13 mouse cellular contexts compared by ENCODE assay signal in the genomic region with DNA sequence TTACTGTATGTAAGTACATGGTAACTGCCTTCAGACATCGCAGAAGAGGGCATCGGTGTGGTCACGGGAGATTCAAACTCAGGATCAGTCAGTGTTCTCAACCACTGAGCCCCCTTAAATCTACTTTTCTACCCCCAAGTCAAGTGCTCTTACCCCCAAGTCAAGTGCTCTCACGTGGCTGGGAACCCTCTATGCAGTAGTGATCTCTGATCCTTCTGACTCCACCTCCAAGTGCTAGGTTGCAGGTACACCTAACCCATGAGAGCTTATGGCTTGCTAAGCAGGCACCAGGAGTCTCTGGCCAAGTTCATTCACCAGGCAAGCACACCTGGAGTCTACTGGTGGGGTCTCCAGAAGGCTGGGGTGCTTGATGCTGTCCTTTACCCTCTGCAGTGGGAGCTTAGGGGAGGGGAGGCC. TPM values are rescaled to one million over a fixed set of nuclear protein-coding genes. Genes with fewer than 3 reads are reported as not detected.
DNase-seq lines count a peak whose midpoint lies in the region; ATAC-seq and TF ChIP-seq lines count a peak whose summit lies in the region.
"Had no signal": no experiment of that assay in that cellular context is flagged by ENCODE, and none has a peak within 500 bp of the region (broad histone marks: within the 10 kb centered on the region; RNA-seq: fewer than 3 reads in every experiment).

No protein-coding gene starts in this region.

- ATAC-seq in hindbrain, embryonic 13.5 days (ENCODE audit: low FRiP score): no peak
- no peak for ATAC-seq in hindbrain, embryonic 16.5 days

- H3K4me2 ChIP-seq in hindbrain, embryonic 13.5 days: no peak overlapping the region
- H3K4me2 ChIP-seq in hindbrain, embryonic 16.5 days (ENCODE audit: low read length): no peak overlapping the region

- H3ac ChIP-seq in C2C12 (ENCODE audit: control insufficient read depth, insufficient read length, low read depth): peak overlapping the region; percentile 71

- intact Hi-C loops in left cerebral cortex, postnatal 10 days (cut with DNase I): loop anchor here (5.0 kb wide), 1 partner anchor 92 kb away; no protein-coding TSS in a partner anchor

- no peaks in the 10 kb centered on the region for H3K9me3 ChIP-seq in hindbrain, embryonic 13.5 days
- no peaks in the 10 kb centered on the region for H3K9me3 ChIP-seq in hindbrain, embryonic 16.5 days (ENCODE audit: control insufficient read depth, low read length)
- H3K9me3 ChIP-seq: embryonic facial prominence, embryonic 13.5 days had no signal

- H3K4me3 ChIP-seq in hindbrain, embryonic 13.5 days: peak overlapping the region; percentile 80; the same call in 1 of the 2 replicates
- no peak overlapping the region for H3K4me3 ChIP-seq in hindbrain, embryonic 16.5 days (ENCODE audit: low read length)
- H3K4me3 ChIP-seq in C2C12 (ENCODE audit: insufficient read depth, poor library complexity, severe bottlenecking): no peak overlapping the region

- 36% methylated on average over 4 of the region's 4 CpGs for WGBS in hindbrain, embryonic 13.5 days
- WGBS in hindbrain, embryonic 16.5 days: 43% methylated on average over 4 of the region's 4 CpGs

- no peak overlapping the region; the same call in 1 of the 2 replicates for H3K9ac ChIP-seq in hindbrain, embryonic 13.5 days
- H3K9ac ChIP-seq in hindbrain, embryonic 16.5 days (ENCODE audit: low read depth, low read length): no peak overlapping the region

- peaks cover 23% of the 10 kb centered on the region for H3K36me3 ChIP-seq in hindbrain, embryonic 13.5 days
- H3K36me3 ChIP-seq in hindbrain, embryonic 16.5 days (ENCODE audit: control insufficient read depth, insufficient read depth, low read length): peaks cover 6% of the 10 kb centered on the region
- H3K36me3 ChIP-seq in C2C12 (ENCODE audit: control insufficient read depth, insufficient read depth): peaks cover 28% of the 10 kb centered on the region

- peak; percentile 32 for DNase-seq in embryo, embryonic 11 days
- DNase-seq in liver: peak; percentile 53
- DNase-seq in urinary bladder, postnatal 14 days (ENCODE audit: low spot score): no peak
- no peak for DNase-seq in left cerebral cortex, postnatal 10 days (ENCODE audit: extremely low spot score in 1 of 2, low spot score in 2 of 2)
- DNase-seq in gastrocnemius, postnatal 4 days (ENCODE audit: low spot score in 2 of 2): no peak
- DNase-seq: gastrocnemius, postnatal 36 days; right cerebral cortex, postnatal 14 days had no signal

- TF ChIP-seq CTCF in C2C12 (IDR thresholded peaks at IDR 0.05; ENCODE audit: control insufficient read depth, insufficient read depth, insufficient read length): no peak

- H3K79me3 ChIP-seq in C2C12 (ENCODE audit: low read depth): peaks cover 22% of the 10 kb centered on the region

- 0 out of 2 replicates have a peak overlapping the region, but pooled peaks have one; percentile 92 for H3K27ac ChIP-seq in hindbrain, embryonic 13.5 days
- H3K27ac ChIP-seq in hindbrain, embryonic 16.5 days (ENCODE audit: low read depth, low read length): no peak overlapping the region

- H3K4me1 ChIP-seq in hindbrain, embryonic 13.5 days (replicated peaks): peaks cover 16% of the 10 kb centered on the region
- H3K4me1 ChIP-seq in hindbrain, embryonic 16.5 days (ENCODE audit: control insufficient read depth, insufficient read depth, low read depth, low read length): peaks cover 11% of the 10 kb centered on the region

- H3K27me3 ChIP-seq in hindbrain, embryonic 13.5 days: peaks cover 1% of the 10 kb centered on the region; the same call in 1 of the 2 replicates
- H3K27me3 ChIP-seq in hindbrain, embryonic 16.5 days (replicated peaks; ENCODE audit: control insufficient read depth, insufficient read depth, low read length): no peaks in the 10 kb centered on the region
- H3K27me3 ChIP-seq in C2C12 (ENCODE audit: control insufficient read depth, insufficient read depth, insufficient read length): no peaks in the 10 kb centered on the region
- H3K27me3 ChIP-seq: embryonic facial prominence, embryonic 13.5 days had no signal

- peaks cover 30% of the 10 kb centered on the region for H3K79me2 ChIP-seq in C2C12 (ENCODE audit: control insufficient read depth, insufficient read depth)

TF ChIP-seq in C2C12, 6 proteins besides CTCF, POLR2A, EP300 and RAD21:
- TF ChIP-seq MYOG (IDR thresholded peaks at IDR 0.05; ENCODE audit: control insufficient read depth, extremely low read depth, insufficient read length) (no peak), FOSL1 (IDR thresholded peaks at IDR 0.05; ENCODE audit: insufficient read depth, low read length, poor library complexity, severe bottlenecking) (no peak), MYOD1 (IDR thresholded peaks at IDR 0.05; ENCODE audit: control insufficient read depth, insufficient read length, low read depth) (no peak)
TF ChIP-seq in C2C12: peak in this region for 0.

RNA-seq across cellular contexts. Expression of a gene that starts 9.5 kb away (rescaled TPM):
- polyA plus RNA-seq in hindbrain, embryonic 13.5 days (2015; fragmentation: Nextera tagmentation; extraction: Ambion mirVana): 0.26 and 0.32 TPM in 2 replicates
- polyA plus RNA-seq in hindbrain, embryonic 16.5 days (2015; fragmentation: Nextera tagmentation; extraction: Ambion mirVana): 0.45 and 0.74 TPM in 2 replicates
- polyA plus RNA-seq in C2C12 (2012; fragmentation: generic; extraction: Trizol): 22.6 TPM
- total RNA-seq in left cerebral cortex, postnatal 10 days (2021): 1 to 10 TPM; 1.2 to 2.0 TPM
- 1 to 10 TPM; 3.7 to 4.0 TPM for total RNA-seq in gastrocnemius, postnatal 4 days (2021)

RNA-seq across cellular contexts. Expression of a gene that starts 18.5 kb away (rescaled TPM):
- polyA plus RNA-seq in hindbrain, embryonic 13.5 days (2015; fragmentation: Nextera tagmentation; extraction: Ambion mirVana): 30.6 and 31.5 TPM in 2 replicates
- polyA plus RNA-seq in hindbrain, embryonic 16.5 days (2015; fragmentation: Nextera tagmentation; extraction: Ambion mirVana): 41.7 and 42.1 TPM in 2 replicates
- 11.7 TPM for polyA plus RNA-seq in C2C12 (2012; fragmentation: generic; extraction: Trizol)
- 10 to 100 TPM; 23.8 to 27.3 TPM for total RNA-seq in left cerebral cortex, postnatal 10 days (2021)
- 10 to 100 TPM; 10.8 to 10.9 TPM for total RNA-seq in gastrocnemius, postnatal 4 days (2021)

RNA-seq across cellular contexts. Expression of a gene that starts 20.2 kb away (rescaled TPM):
- not detected in 2 replicates for polyA plus RNA-seq in hindbrain, embryonic 13.5 days (2015; fragmentation: Nextera tagmentation; extraction: Ambion mirVana)
- not detected in 2 replicates for polyA plus RNA-seq in hindbrain, embryonic 16.5 days (2015; fragmentation: Nextera tagmentation; extraction: Ambion mirVana)
- not detected for polyA plus RNA-seq in C2C12 (2012; fragmentation: generic; extraction: Trizol)
- not detected for total RNA-seq in left cerebral cortex, postnatal 10 days (2021)
- not detected for total RNA-seq in gastrocnemius, postnatal 4 days (2021)
- total RNA-seq: gastrocnemius, postnatal 36 days; left cerebral cortex, postnatal 36 days had no signal
- polyA plus RNA-seq: embryonic facial prominence, embryonic 13.5 days; thymus, postnatal 0 days had no signal

RNA-seq across cellular contexts. Expression of a gene that starts 22.4 kb away (rescaled TPM):
- polyA plus RNA-seq in hindbrain, embryonic 13.5 days (2015; fragmentation: Nextera tagmentation; extraction: Ambion mirVana): 4.0 and 4.6 TPM in 2 replicates
- polyA plus RNA-seq in hindbrain, embryonic 16.5 days (2015; fragmentation: Nextera tagmentation; extraction: Ambion mirVana): 15.3 and 18.1 TPM in 2 replicates
- polyA plus RNA-seq in C2C12 (2012; fragmentation: generic; extraction: Trizol): 1.8 TPM
- total RNA-seq in left cerebral cortex, postnatal 10 days (2021): 1 to 10 TPM; 3.0 to 5.4 TPM
- total RNA-seq in gastrocnemius, postnatal 4 days (2021): 1 to 10 TPM; 3.2 to 4.4 TPM

RNA-seq across cellular contexts. Expression of a gene that starts 22.9 kb away (rescaled TPM):
- 0.85 and 1.1 TPM in 2 replicates for polyA plus RNA-seq in hindbrain, embryonic 13.5 days (2015; fragmentation: Nextera tagmentation; extraction: Ambion mirVana)
- polyA plus RNA-seq in hindbrain, embryonic 16.5 days (2015; fragmentation: Nextera tagmentation; extraction: Ambion mirVana): 1.4 and 1.6 TPM in 2 replicates
- 0.99 TPM for polyA plus RNA-seq in C2C12 (2012; fragmentation: generic; extraction: Trizol)
- under 1 TPM in 1 of 2 experiments, not detected in 1; 0.20 TPM for total RNA-seq in left cerebral cortex, postnatal 10 days (2021)
- total RNA-seq in gastrocnemius, postnatal 4 days (2021): 1 to 10 TPM; 5.8 to 6.1 TPM

Comparison
In these comparisons a context has a peak if more than half of its experiments do, and no peak if none do; other contexts are left out.
1. DNase-seq: peak in embryo, embryonic 11 days (single experiment) and liver (single experiment); none in urinary bladder, postnatal 14 days (single experiment), left cerebral cortex, postnatal 10 days (0 of 2) and gastrocnemius, postnatal 4 days (0 of 2).
2. RNA of a gene that starts 9.5 kb away (polyA plus RNA-seq): 22.6 TPM in C2C12 (single experiment); 0.45 to 0.74 TPM in hindbrain, embryonic 16.5 days and 0.26 to 0.32 TPM in hindbrain, embryonic 13.5 days; every median in the first group is over 10 times any median in the second.